Comparison of ENCODE assay signal across 9 mouse cellular contexts in the genomic region with DNA sequence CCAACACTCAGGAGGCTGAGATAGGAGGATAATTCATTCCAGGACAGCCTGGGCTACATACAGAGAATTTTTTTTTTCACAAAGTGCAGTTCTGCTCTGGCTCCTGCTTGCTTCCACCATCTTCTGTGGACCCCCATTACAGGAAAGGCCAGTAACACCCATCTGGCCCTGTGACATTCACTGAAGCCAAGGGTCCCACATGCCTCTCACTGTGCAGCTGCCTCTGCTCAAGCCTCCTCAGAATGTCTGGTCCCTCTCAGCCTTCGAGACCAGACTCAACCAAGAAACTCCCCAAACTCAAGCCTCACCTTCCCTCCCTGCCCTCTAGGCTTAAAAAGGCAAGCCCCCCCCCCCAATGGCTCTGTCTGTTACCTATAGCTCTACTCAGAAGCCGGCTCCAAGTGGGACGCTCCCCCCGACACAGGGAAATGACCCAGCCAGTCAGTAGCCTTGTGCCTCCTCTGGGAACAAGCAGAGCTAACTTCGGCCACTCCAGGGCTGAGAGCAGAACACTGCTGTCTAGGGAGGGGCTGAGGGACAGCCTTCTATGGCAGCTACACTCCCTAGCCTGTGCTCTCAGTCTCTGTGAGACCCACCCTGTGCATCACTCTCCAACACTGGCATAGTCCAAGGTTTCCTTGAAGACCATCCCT. TPM values are rescaled to one million over a fixed set of nuclear protein-coding genes. Genes with fewer than 3 reads are reported as not detected.
DNase-seq lines count a peak whose midpoint lies in the region; ATAC-seq and TF ChIP-seq lines count a peak whose summit lies in the region.
"Had no signal": no experiment of that assay in that cellular context is flagged by ENCODE, and none has a peak within 500 bp of the region (broad histone marks: within the 10 kb centered on the region; RNA-seq: fewer than 3 reads in every experiment).

No protein-coding gene starts in this region.

- TF ChIP-seq CTCF in lung, embryonic 14.5 days (IDR thresholded peaks at IDR 0.05; ENCODE audit: low read depth), result no peak
- TF ChIP-seq CTCF in embryonic fibroblast, embryonic 13.5 days (IDR thresholded peaks at IDR 0.05; ENCODE audit: borderline replicate concordance, insufficient read depth, low read length), result no peak

- no peak for ATAC-seq in lung, embryonic 14.5 days (ENCODE audit: insufficient read depth)
- no peak for ATAC-seq in hindbrain, embryonic 13.5 days (ENCODE audit: low FRiP score)
- no peak for ATAC-seq in liver, embryonic 16.5 days (ENCODE audit: low read depth)

- H3K9me3 ChIP-seq in lung, embryonic 14.5 days (ENCODE audit: low read depth, low read length), result no peaks in the 10 kb centered on the region
- H3K9me3 ChIP-seq in hindbrain, embryonic 13.5 days, result no peaks in the 10 kb centered on the region
- no peaks in the 10 kb centered on the region for H3K9me3 ChIP-seq in liver, embryonic 16.5 days (replicated peaks; ENCODE audit: control insufficient read depth, low read length)

- no peak overlapping the region; the same call in 1 of the 2 replicates for H3K9ac ChIP-seq in lung, embryonic 14.5 days
- no peak overlapping the region for H3K9ac ChIP-seq in hindbrain, embryonic 13.5 days
- H3K9ac ChIP-seq in liver, embryonic 16.5 days (ENCODE audit: low read depth, low read length), result no peak overlapping the region

- peaks cover 42% of the 10 kb centered on the region for H3K4me1 ChIP-seq in lung, embryonic 14.5 days (ENCODE audit: insufficient read depth)
- peaks cover 28% of the 10 kb centered on the region for H3K4me1 ChIP-seq in embryonic fibroblast, embryonic 13.5 days (ENCODE audit: control insufficient read depth, insufficient read depth, low read length)
- peaks cover 25% of the 10 kb centered on the region for H3K4me1 ChIP-seq in hindbrain, embryonic 13.5 days (replicated peaks)
- H3K4me1 ChIP-seq in liver, embryonic 16.5 days (ENCODE audit: control insufficient read depth, low read depth, low read length), result peaks cover 4% of the 10 kb centered on the region

- H3K4me2 ChIP-seq in lung, embryonic 14.5 days, result peak overlapping the region; percentile 57
- peak overlapping the region; percentile 26; the same call in 1 of the 2 replicates for H3K4me2 ChIP-seq in hindbrain, embryonic 13.5 days
- H3K4me2 ChIP-seq in liver, embryonic 16.5 days (ENCODE audit: low read depth, low read length), result no peak overlapping the region

- TF ChIP-seq POLR2A in embryonic fibroblast, embryonic 13.5 days (IDR thresholded peaks at IDR 0.05; ENCODE audit: low read depth, low read length), result no peak

- H3K27ac ChIP-seq in lung, embryonic 14.5 days (ENCODE audit: low read depth), result peak overlapping the region; percentile 97
- H3K27ac ChIP-seq in embryonic fibroblast, embryonic 13.5 days (ENCODE audit: insufficient read depth, low read length), result peak overlapping the region; percentile 96
- H3K27ac ChIP-seq in hindbrain, embryonic 13.5 days, result no peak overlapping the region
- peak overlapping the region; percentile 41 for H3K27ac ChIP-seq in liver, embryonic 16.5 days (ENCODE audit: low read length)

- H3K36me3 ChIP-seq in lung, embryonic 14.5 days (ENCODE audit: insufficient read depth), result no peaks in the 10 kb centered on the region
- no peaks in the 10 kb centered on the region for H3K36me3 ChIP-seq in hindbrain, embryonic 13.5 days
- no peaks in the 10 kb centered on the region for H3K36me3 ChIP-seq in liver, embryonic 16.5 days (ENCODE audit: control insufficient read depth, insufficient read depth)

- no peaks in the 10 kb centered on the region for H3K27me3 ChIP-seq in lung, embryonic 14.5 days (ENCODE audit: insufficient read depth, low read length)
- peaks cover 57% of the 10 kb centered on the region for H3K27me3 ChIP-seq in hindbrain, embryonic 13.5 days
- H3K27me3 ChIP-seq in liver, embryonic 16.5 days (ENCODE audit: control insufficient read depth, insufficient read depth, low read depth, low read length), result peaks cover 6% of the 10 kb centered on the region

- DNase-seq in lung, embryonic 14.5 days, result no peak
- DNase-seq in lung, postnatal 14 days, result no peak
- DNase-seq in adrenal gland, postnatal 25 days, result no peak
- no peak for DNase-seq in right cerebral cortex, postnatal 36 days (ENCODE audit: low spot score in 2 of 2)
- DNase-seq in cerebellum, adult 11 months, result no peak

- WGBS in lung, embryonic 14.5 days, result 70% methylated on average over 5 of the region's 5 CpGs
- WGBS in hindbrain, embryonic 13.5 days, result 67% methylated on average over 5 of the region's 5 CpGs
- 57% methylated on average over 5 of the region's 5 CpGs for whole genome bisulfite sequencing in liver, embryonic 16.5 days (ENCODE audit: insufficient replicate concordance)

- no peak overlapping the region for H3K4me3 ChIP-seq in lung, embryonic 14.5 days (ENCODE audit: low read depth, low read length)
- no peak overlapping the region for H3K4me3 ChIP-seq in embryonic fibroblast, embryonic 13.5 days (ENCODE audit: insufficient read depth, low read length)
- no peak overlapping the region for H3K4me3 ChIP-seq in hindbrain, embryonic 13.5 days
- no peak overlapping the region for H3K4me3 ChIP-seq in liver, embryonic 16.5 days (ENCODE audit: low read depth, low read length)

RNA-seq across cellular contexts. Expression of a gene that starts 17.3 kb away (rescaled TPM):
- 0.63 and 0.77 TPM in 2 replicates for polyA plus RNA-seq in lung, embryonic 14.5 days (2014; fragmentation: Nextera tagmentation; extraction: Ambion mirVana)
- polyA plus RNA-seq in embryonic fibroblast, embryonic 13.5 days (2011; ENCODE audit: insufficient read length, low read depth, missing spikeins), result 1.1 and 1.2 TPM in 2 replicates
- polyA plus RNA-seq in hindbrain, embryonic 13.5 days (2015; fragmentation: Nextera tagmentation; extraction: Ambion mirVana), result 0.43 and 0.71 TPM in 2 replicates
- polyA plus RNA-seq in liver, embryonic 16.5 days (2015; fragmentation: Nextera tagmentation; extraction: Ambion mirVana), result 0.07 and 0.18 TPM in 2 replicates
- 0.94 TPM in 1 of 2 replicates, not detected in the other for total RNA-seq in adrenal gland, postnatal 25 days (2021)

RNA-seq across cellular contexts. Expression of a gene that starts 29.2 kb away (rescaled TPM):
- 0.22 and 0.39 TPM in 2 replicates for polyA plus RNA-seq in lung, embryonic 14.5 days (2014; fragmentation: Nextera tagmentation; extraction: Ambion mirVana)
- not detected in 2 replicates for polyA plus RNA-seq in embryonic fibroblast, embryonic 13.5 days (2011; ENCODE audit: insufficient read length, low read depth, missing spikeins)
- polyA plus RNA-seq in hindbrain, embryonic 13.5 days (2015; fragmentation: Nextera tagmentation; extraction: Ambion mirVana), result 29.2 and 40.2 TPM in 2 replicates
- 0.16 and 0.18 TPM in 2 replicates for polyA plus RNA-seq in liver, embryonic 16.5 days (2015; fragmentation: Nextera tagmentation; extraction: Ambion mirVana)
- total RNA-seq in adrenal gland, postnatal 25 days (2021), result 0.95 and 3.7 TPM in 2 replicates
- total RNA-seq: MEL had no signal

RNA-seq across cellular contexts. Expression of a gene that starts 31.0 kb away (rescaled TPM):
- 0.05 TPM in 1 of 2 replicates, not detected in the other for polyA plus RNA-seq in lung, embryonic 14.5 days (2014; fragmentation: Nextera tagmentation; extraction: Ambion mirVana)
- polyA plus RNA-seq in embryonic fibroblast, embryonic 13.5 days (2011; ENCODE audit: insufficient read length, low read depth, missing spikeins), result not detected in 2 replicates
- polyA plus RNA-seq in hindbrain, embryonic 13.5 days (2015; fragmentation: Nextera tagmentation; extraction: Ambion mirVana), result 1.4 TPM in 2 replicates
- polyA plus RNA-seq in liver, embryonic 16.5 days (2015; fragmentation: Nextera tagmentation; extraction: Ambion mirVana), result 0.01 TPM in 1 of 2 replicates, not detected in the other
- 0.81 and 1.0 TPM in 2 replicates for total RNA-seq in adrenal gland, postnatal 25 days (2021)

RNA-seq across cellular contexts. Expression of a gene that starts 58.3 kb away (rescaled TPM):
- polyA plus RNA-seq in lung, embryonic 14.5 days (2014; fragmentation: Nextera tagmentation; extraction: Ambion mirVana), result 30.2 and 31.7 TPM in 2 replicates
- 65.8 and 74.0 TPM in 2 replicates for polyA plus RNA-seq in embryonic fibroblast, embryonic 13.5 days (2011; ENCODE audit: insufficient read length, low read depth, missing spikeins)
- polyA plus RNA-seq in hindbrain, embryonic 13.5 days (2015; fragmentation: Nextera tagmentation; extraction: Ambion mirVana), result 9.8 and 11.0 TPM in 2 replicates
- 6.0 and 6.5 TPM in 2 replicates for polyA plus RNA-seq in liver, embryonic 16.5 days (2015; fragmentation: Nextera tagmentation; extraction: Ambion mirVana)
- total RNA-seq in adrenal gland, postnatal 25 days (2021), result 20.7 and 23.0 TPM in 2 replicates

Comparison
In these comparisons a context has a peak if more than half of its experiments do, and no peak if none do; other contexts are left out.
1. RNA of a gene that starts 29.2 kb away (polyA plus RNA-seq): 29.2 to 40.2 TPM in hindbrain, embryonic 13.5 days; 0.22 to 0.39 TPM in lung, embryonic 14.5 days, 0.16 to 0.18 TPM in liver, embryonic 16.5 days and not detected in embryonic fibroblast, embryonic 13.5 days; every median in the first group is over 10 times any median in the second.